Mouse (Mus musculus) cerebellum, adult 2 months (tissue): ENCODE measurements around the gene Zfp956.

Experiments
- CTCF ChIP-seq: fragments of 200-500 bp; IDR thresholded peaks from 2 replicates; pipeline ENCODE4 v1.5.1; 2011; ENCODE audit warnings: low read depth, mild to moderate bottlenecking, control low read depth, low read length, moderate library complexity, borderline replicate concordance; ENCODE audit not compliant: insufficient read depth
- POLR2A ChIP-seq: fragments of 200-500 bp; IDR thresholded peaks from 2 replicates; pipeline ENCODE4 v1.6.1; 2011; ENCODE audit warnings: low read length, control low read depth, borderline replicate concordance; ENCODE audit not compliant: insufficient read depth

DNA sequence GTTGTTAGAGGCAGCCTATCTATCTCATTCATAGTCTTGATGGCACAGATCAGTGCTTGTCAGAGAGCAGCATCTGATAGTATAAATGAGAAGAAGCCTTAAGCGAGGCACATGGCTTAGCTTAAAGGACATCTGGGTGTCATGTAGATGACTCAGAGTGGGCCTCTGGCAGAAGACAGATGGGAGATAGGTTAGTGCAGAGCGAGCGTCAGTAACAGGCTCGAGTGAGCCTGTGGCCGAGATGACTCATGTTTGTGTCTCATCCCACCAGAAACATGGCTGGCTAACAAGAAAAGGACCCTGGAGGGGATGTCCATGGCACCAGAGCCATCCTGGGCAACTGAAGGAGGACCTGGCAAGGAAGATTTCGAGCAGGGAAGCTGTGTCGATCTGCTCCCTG, 9.9 kb downstream of the Zfp956 start:
- TF ChIP-seq CTCF, result no peak
- TF ChIP-seq POLR2A, result no peak
